Mouse (Mus musculus) CH12.LX (cell line): ENCODE results near the gene Cbx6. TPM values are rescaled to one million over a fixed set of nuclear protein-coding genes. Genes with fewer than 3 reads are reported as not detected.

Source experiments
- DNase-seq: peaks from one replicate; pipeline ENCODE4 v3.0.0-alpha.2; 2013; ENCODE audit errors: extremely low read depth
- H3K27ac ChIP-seq: 2 replicates; pipeline ENCODE4 v1.5.1; 2012; ENCODE audit warnings: low read depth, mild to moderate bottlenecking, control low read depth, moderate library complexity; ENCODE audit not compliant: insufficient read depth
- H3K27me3 ChIP-seq: replicated peaks from 2 replicates; pipeline ENCODE3; 2012; ENCODE audit warnings: inconsistent platforms
- H3K36me3 ChIP-seq, 2 experiments: replicated peaks in 1 of 2; 2 replicates each; pipeline versions ENCODE3 to v1.6.1; 2012; ENCODE audit warnings: inconsistent platforms in 1 of 2, low read length in 1 of 2, mild to moderate bottlenecking in 1 of 2, mixed read lengths in 1 of 2, moderate library complexity in 1 of 2; ENCODE audit not compliant: control insufficient read depth in 1 of 2, insufficient read depth in 1 of 2
- H3K4me1 ChIP-seq, 2 experiments: 2 replicates each; pipeline ENCODE4 v1.6.1; 2012; ENCODE audit warnings: inconsistent platforms in 1 of 2, moderate library complexity in 1 of 2; ENCODE audit not compliant: insufficient read depth in 2 of 2, control insufficient read depth in 1 of 2
- H3K4me2 ChIP-seq: 2 replicates; pipeline ENCODE4 v1.6.1; 2012; ENCODE audit warnings: low read depth, mild to moderate bottlenecking, control low read depth; ENCODE audit not compliant: poor library complexity, insufficient read depth, severe bottlenecking
- H3K4me3 ChIP-seq, 3 experiments: fragments of 150-350 bp in 1 of 3; sonication (generic) in 1 of 3; replicated peaks in 1 of 3; 2 replicates each; pipeline versions ENCODE3 to v1.5.1; 2011 to 2012; ENCODE audit warnings: low read depth in 2 of 3, low read length in 2 of 3, mild to moderate bottlenecking in 2 of 3, moderate library complexity in 2 of 3, control low read depth in 1 of 3, improper control_type of control experiment in 1 of 3, inconsistent platforms in 1 of 3, mixed read lengths in 1 of 3; ENCODE audit not compliant: poor library complexity in 1 of 3
- H3K79me2 ChIP-seq: replicated peaks from 2 replicates; pipeline ENCODE4 v1.6.1; 2012; ENCODE audit warnings: mild to moderate bottlenecking, moderate library complexity; ENCODE audit not compliant: control insufficient read depth, poor library complexity, insufficient read depth, severe bottlenecking; ENCODE audit errors: extremely low read depth
- H3K9ac ChIP-seq: 2 replicates; pipeline ENCODE4 v1.6.1; 2012; ENCODE audit warnings: low read depth, mild to moderate bottlenecking, control low read depth, moderate library complexity; ENCODE audit not compliant: insufficient read depth
- H3K9me3 ChIP-seq: replicated peaks from 2 replicates; pipeline ENCODE3; 2012; ENCODE audit warnings: low read length, inconsistent platforms, mixed read lengths
- BHLHE40 ChIP-seq: IDR thresholded peaks from 2 replicates; pipeline ENCODE4 v1.6.1; 2011; ENCODE audit warnings: mild to moderate bottlenecking, low read depth, low read length, improper control_type of control experiment
- CHD1 ChIP-seq: IDR thresholded peaks from 2 replicates; pipeline ENCODE4 v1.6.1; 2012; ENCODE audit warnings: low read depth, low read length, improper control_type of control experiment, inconsistent platforms
- CTCF ChIP-seq, 2 experiments: IDR thresholded peaks in 1 of 2; conservative IDR thresholded peaks in 1 of 2; 2 replicates each; pipeline ENCODE4 v1.5.1; 2011 to 2012; ENCODE audit warnings: low read depth in 2 of 2, low read length in 2 of 2, improper control_type of control experiment in 1 of 2, inconsistent platforms in 1 of 2, mild to moderate bottlenecking in 1 of 2, moderate library complexity in 1 of 2
- E2F4 ChIP-seq: IDR thresholded peaks from 2 replicates; pipeline ENCODE4 v1.6.1; 2011; ENCODE audit warnings: low read depth, low read length, improper control_type of control experiment; ENCODE audit not compliant: insufficient replicate concordance
- JUND ChIP-seq: conservative IDR thresholded peaks from 2 replicates; pipeline ENCODE4 v1.6.1; 2011; ENCODE audit warnings: low read depth, low read length, improper control_type of control experiment
- MXI1 ChIP-seq: IDR thresholded peaks from 2 replicates; pipeline ENCODE4 v1.6.1; 2011; ENCODE audit warnings: mild to moderate bottlenecking, low read depth, low read length, improper control_type of control experiment
- MYC ChIP-seq: IDR thresholded peaks from 2 replicates; pipeline ENCODE4 v1.6.1; 2011; ENCODE audit warnings: low read depth, mild to moderate bottlenecking, improper control_type of control experiment, low read length
- PAX5 ChIP-seq: IDR thresholded peaks from 2 replicates; pipeline ENCODE4 v1.6.1; 2012; ENCODE audit warnings: low read length, inconsistent platforms, mixed read lengths
- POLR2A ChIP-seq: IDR thresholded peaks from 2 replicates; pipeline ENCODE4 v1.6.1; 2011; ENCODE audit warnings: low read depth, mild to moderate bottlenecking, improper control_type of control experiment, low read length
- ZC3H11A ChIP-seq: IDR thresholded peaks from 2 replicates; pipeline ENCODE4 v1.6.1; 2012; ENCODE audit warnings: low read depth, mild to moderate bottlenecking, inconsistent platforms, low read length, improper control_type of control experiment
- ZMIZ1 ChIP-seq: IDR thresholded peaks from 2 replicates; pipeline ENCODE4 v1.6.1; 2012; ENCODE audit warnings: low read depth, mild to moderate bottlenecking, inconsistent platforms, low read length, improper control_type of control experiment
- ZNF384 ChIP-seq: IDR thresholded peaks from 2 replicates; pipeline ENCODE4 v1.6.1; 2012; ENCODE audit warnings: low read depth, low read length, improper control_type of control experiment, inconsistent platforms
- dilution Hi-C: fragments of 300-500 bp; cut with MboI; formaldehyde crosslinking; loops from 2 replicates; pipeline ENCODE4 v1.14.3; 2020; ENCODE audit warnings: low sequenced_read_pairs; ENCODE audit not compliant: extremely low pct_unique_long_range_greater_than_20kb, extremely low pct_ligation_motif_present
- in situ Hi-C: fragments of 300-500 bp; cut with MboI; formaldehyde crosslinking; loops from 3 replicates; pipeline ENCODE4 v1.14.3; 2019; ENCODE audit warnings: low sequenced_read_pairs, low pct_ligation_motif_present, low pct_unique_long_range_greater_than_20kb, mixed read lengths
- polyA plus RNA-seq: library from polyadenylated mRNA; unstranded; fragments of >175 nt; gene quantifications from 2 replicates; pipeline ENCODE4 v1.2.1, GENCODE M21; 2012; ENCODE audit warnings: low read depth; ENCODE audit not compliant: insufficient read length
- total RNA-seq, 2 experiments: library from RNA; depleted of rRNA; stranded (reverse); fragments of 300-350 nt in 1 of 2; fragments of >200 nt in 1 of 2; gene quantifications; 2 replicates each; pipeline ENCODE4 v1.2.3; 2012 to 2014

The Cbx6 gene
- total and polyA plus RNA-seq, 3 experiments: 11.1 to 40.7 (median 29.9) TPM

DNA sequence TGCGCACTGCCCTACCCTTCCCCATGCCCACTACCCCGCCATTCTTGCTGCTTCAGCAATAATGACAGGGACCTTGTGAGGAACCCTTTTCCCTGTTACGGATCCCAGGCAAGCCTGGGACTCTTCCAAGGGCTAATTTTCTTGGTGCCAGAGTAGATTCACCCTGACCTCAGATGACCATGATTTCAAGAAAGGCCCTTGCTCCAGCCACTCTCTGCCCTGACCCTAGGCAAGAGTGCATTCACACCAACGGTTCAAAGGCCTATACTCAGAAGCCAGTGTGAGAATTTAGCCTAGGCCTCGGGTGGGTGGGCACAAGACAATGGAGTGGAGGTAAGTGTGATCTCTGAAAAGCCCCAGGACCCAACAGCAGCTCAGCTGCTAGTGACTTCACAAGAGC lies 5.1 kb downstream of the Cbx6 start:
- H3K4me3 ChIP-seq: no peak overlapping the region
- H3K27me3 ChIP-seq: no peaks in the 10 kb centered on the region
- TF ChIP-seq BHLHE40 (no peak), POLR2A (no peak), CHD1 (no peak), E2F4 (no peak), ZMIZ1 (no peak), MXI1 (no peak), PAX5 (no peak), MYC (no peak), JUND (no peak), ZNF384 (no peak)
- H3K9ac ChIP-seq: no peak overlapping the region
- H3K27ac ChIP-seq: no peak overlapping the region
- peaks cover 11% of the 10 kb centered on the region for H3K79me2 ChIP-seq
- peaks cover 42 to 77% of the 10 kb centered on the region in 2 experiments for H3K36me3 ChIP-seq
- no peaks in the 10 kb centered on the region for H3K9me3 ChIP-seq
- H3K4me1 ChIP-seq: peaks cover 1 to 54% of the 10 kb centered on the region in 2 experiments; a peak in 3 of 4 replicates
- in situ Hi-C loops (loop anchor here (5.0 kb wide), 1 partner anchor 57 kb away; no protein-coding TSS in a partner anchor), dilution Hi-C loops (no loop called here)
- DNase-seq: no peak
- H3K4me2 ChIP-seq: no peak overlapping the region

GRCm38 (mm10) chr15:79828366-79829035 lies 6.0 kb downstream of the Cbx6 start:
- in situ Hi-C loops (loop anchor here (5.0 kb wide), 1 partner anchor 56 kb away; no protein-coding TSS in a partner anchor), dilution Hi-C loops (no loop called here)
- H3K36me3 ChIP-seq: peaks cover 42 to 85% of the 10 kb centered on the region in 2 experiments
- no peak for DNase-seq
- no peak overlapping the region for H3K9ac ChIP-seq
- H3K4me2 ChIP-seq: no peak overlapping the region
- H3K27me3 ChIP-seq: no peaks in the 10 kb centered on the region
- no peak overlapping the region for H3K27ac ChIP-seq
- no peaks in the 10 kb centered on the region for H3K9me3 ChIP-seq
- H3K4me3 ChIP-seq: no peak overlapping the region
- H3K4me1 ChIP-seq: peaks cover 0 to 53% of the 10 kb centered on the region in 2 experiments; a peak in 3 of 4 replicates
- peaks cover 11% of the 10 kb centered on the region for H3K79me2 ChIP-seq
- TF ChIP-seq ZC3H11A: no peak
- no peak for TF ChIP-seq JUND
- peak in 1 of 2 experiments; percentile 37; a peak in 2 of 4 replicates for TF ChIP-seq CTCF (conservative IDR thresholded peaks at IDR 0.05 in 1 of 2, IDR thresholded peaks at IDR 0.05 in 1 of 2; ENCODE audit: low read depth in 2 of 2, low read length in 2 of 2)
- TF ChIP-seq, all 38 proteins: peak for 1

- Histone ChIP-seq H3K4me2 (no peak overlapping the region), H3K36me3 (peaks cover 49 to 92% of the 10 kb centered on the region in 2 experiments), H3K27ac (no peak overlapping the region), H3K9ac (no peak overlapping the region), H3K9me3 (no peaks in the 10 kb centered on the region), H3K4me3 (no peak overlapping the region), H3K4me1 (peaks cover 0 to 52% of the 10 kb centered on the region in 2 experiments; a peak in 3 of 4 replicates), H3K79me2 (peaks cover 5% of the 10 kb centered on the region), H3K27me3 (no peaks in the 10 kb centered on the region)
- in situ Hi-C loops (loop anchor here (5.0 kb wide), 1 partner anchor 55 kb away; no protein-coding TSS in a partner anchor), dilution Hi-C loops (no loop called here)
- TF ChIP-seq E2F4: no peak
- no peak for DNase-seq
Observed at GRCm38 (mm10) chr15:79827778-79828210, 6.7 kb downstream of the Cbx6 start.
